ENCODE assay signal across 21 mouse cellular contexts in the genomic region with DNA sequence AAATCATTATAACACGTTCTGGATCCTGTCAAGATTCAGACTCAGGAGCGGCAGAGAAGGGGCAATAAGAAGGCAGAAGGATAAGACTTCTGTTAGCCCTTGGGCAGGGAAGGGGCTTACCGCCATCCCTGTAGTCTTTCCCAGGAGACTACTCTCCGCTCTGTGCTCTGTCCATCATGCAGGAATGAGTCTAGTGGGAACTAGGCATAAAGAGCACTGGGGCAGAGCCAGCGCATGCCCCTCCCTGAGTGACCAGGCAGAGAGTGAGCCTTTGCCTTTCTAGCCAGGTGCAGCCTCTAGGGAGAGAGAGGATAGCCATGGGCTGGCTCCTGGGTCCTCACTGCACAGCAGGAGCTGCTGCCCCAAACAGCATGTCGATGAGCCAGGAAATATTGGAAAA. TPM values are rescaled to one million over a fixed set of nuclear protein-coding genes. Genes with fewer than 3 reads are reported as not detected.
DNase-seq lines count a peak whose midpoint lies in the region; ATAC-seq lines count a peak whose summit lies in the region.
"Had no signal": no experiment of that assay in that cellular context is flagged by ENCODE, and none has a peak within 500 bp of the region (broad histone marks: within the 10 kb centered on the region; RNA-seq: fewer than 3 reads in every experiment).

No protein-coding gene starts in this region.

- no peak overlapping the region for H3K4me3 ChIP-seq in forebrain, embryonic 14.5 days (ENCODE audit: low read depth, low read length)
- H3K4me3 ChIP-seq in hindbrain, embryonic 10.5 days, result no peak overlapping the region
- no peak overlapping the region for H3K4me3 ChIP-seq in midbrain, embryonic 11.5 days (ENCODE audit: low read depth, low read length)
- no peak overlapping the region for H3K4me3 ChIP-seq in neural tube, embryonic 14.5 days (ENCODE audit: low read depth, low read length)
- H3K4me3 ChIP-seq: embryonic facial prominence, embryonic 13.5 days; heart, embryonic 10.5 days; limb, embryonic 10.5 days; liver, embryonic 13.5 days; megakaryocyte, embryonic 14.5 days had no signal

- no peaks in the 10 kb centered on the region for H3K9me3 ChIP-seq in forebrain, embryonic 14.5 days (replicated peaks; ENCODE audit: control insufficient read depth, low read length)
- H3K9me3 ChIP-seq in hindbrain, embryonic 10.5 days, result no peaks in the 10 kb centered on the region
- no peaks in the 10 kb centered on the region for H3K9me3 ChIP-seq in midbrain, embryonic 11.5 days (ENCODE audit: control insufficient read depth, low read length)
- H3K9me3 ChIP-seq in neural tube, embryonic 14.5 days (ENCODE audit: control insufficient read depth, low read length), result no peaks in the 10 kb centered on the region
- H3K9me3 ChIP-seq: embryonic facial prominence, embryonic 13.5 days; heart, embryonic 10.5 days; limb, embryonic 10.5 days; liver, embryonic 13.5 days; megakaryocyte, embryonic 14.5 days had no signal

- no peaks in the 10 kb centered on the region for H3K27me3 ChIP-seq in forebrain, embryonic 14.5 days (replicated peaks; ENCODE audit: control insufficient read depth, insufficient read depth, low read length)
- H3K27me3 ChIP-seq in hindbrain, embryonic 10.5 days (ENCODE audit: insufficient read depth, poor library complexity, severe bottlenecking), result no peaks in the 10 kb centered on the region
- H3K27me3 ChIP-seq in midbrain, embryonic 11.5 days (ENCODE audit: control insufficient read depth, insufficient read depth, low read length), result no peaks in the 10 kb centered on the region
- no peaks in the 10 kb centered on the region for H3K27me3 ChIP-seq in neural tube, embryonic 14.5 days (ENCODE audit: control insufficient read depth, insufficient read depth, low read length)
- H3K27me3 ChIP-seq: embryonic facial prominence, embryonic 13.5 days; liver, embryonic 13.5 days; megakaryocyte, embryonic 14.5 days had no signal

- H3K27ac ChIP-seq in forebrain, embryonic 14.5 days (ENCODE audit: low read depth, low read length), result peak overlapping the region; percentile 82
- peak overlapping the region; percentile 62; the same call in 1 of the 2 replicates for H3K27ac ChIP-seq in hindbrain, embryonic 10.5 days
- peak overlapping the region; percentile 41; the same call in 1 of the 2 replicates for H3K27ac ChIP-seq in midbrain, embryonic 11.5 days (ENCODE audit: low read depth, low read length)
- H3K27ac ChIP-seq in neural tube, embryonic 14.5 days (ENCODE audit: low read depth, low read length), result peak overlapping the region; percentile 68
- H3K27ac ChIP-seq: embryonic facial prominence, embryonic 13.5 days; heart, embryonic 10.5 days; limb, embryonic 10.5 days; liver, embryonic 13.5 days; stomach, postnatal 0 days had no signal

- no peak overlapping the region; the same call in 1 of the 2 replicates for H3K9ac ChIP-seq in forebrain, embryonic 14.5 days (ENCODE audit: low read length)
- no peak overlapping the region for H3K9ac ChIP-seq in midbrain, embryonic 11.5 days (ENCODE audit: low read length)
- 0 out of 2 replicates have a peak overlapping the region, but pooled peaks have one; percentile 4 for H3K9ac ChIP-seq in neural tube, embryonic 14.5 days (replicated peaks; ENCODE audit: low read depth, low read length)
- H3K9ac ChIP-seq: embryonic facial prominence, embryonic 13.5 days; liver, embryonic 13.5 days had no signal

- H3K4me1 ChIP-seq in forebrain, embryonic 14.5 days (ENCODE audit: control insufficient read depth, insufficient read depth, low read length), result peaks cover 12% of the 10 kb centered on the region; the same call in 1 of the 2 replicates
- peaks cover 33% of the 10 kb centered on the region for H3K4me1 ChIP-seq in hindbrain, embryonic 10.5 days (replicated peaks)
- peaks cover 7% of the 10 kb centered on the region; the same call in 1 of the 2 replicates for H3K4me1 ChIP-seq in midbrain, embryonic 11.5 days (ENCODE audit: control insufficient read depth, insufficient read depth, low read length)
- peaks cover 12% of the 10 kb centered on the region for H3K4me1 ChIP-seq in neural tube, embryonic 14.5 days (ENCODE audit: control insufficient read depth, insufficient read depth, low read length)
- H3K4me1 ChIP-seq: embryonic facial prominence, embryonic 13.5 days; liver, embryonic 13.5 days; megakaryocyte, embryonic 14.5 days had no signal

- DNase-seq in forebrain, embryonic 14.5 days (ENCODE audit: low spot score), result no peak
- no peak for DNase-seq in hindbrain, embryonic 10.5 days (ENCODE audit: low spot score)
- peak; percentile 53 for DNase-seq in midbrain, embryonic 11.5 days (ENCODE audit: low spot score, missing footprints)
- DNase-seq in heart, adult 9 months (ENCODE audit: low spot score in 2 of 2), result no peak
- no peak for DNase-seq in ovary, postnatal 14 days (ENCODE audit: low spot score)
- DNase-seq in thymus, postnatal 4 days, result no peak
- DNase-seq: adrenal gland, adult 2 months; cerebellum, adult 11-12 months; gastrocnemius, postnatal 25 days; heart, postnatal 14 days; kidney, postnatal 10 days; liver, embryonic 13.5 days had no signal

- ATAC-seq in forebrain, embryonic 14.5 days, result peak; percentile 37; the same call in 1 of the 2 replicates
- no peak for ATAC-seq in midbrain, embryonic 11.5 days (ENCODE audit: low FRiP score)
- ATAC-seq in neural tube, embryonic 14.5 days (ENCODE audit: low read depth), result peak; percentile 29; the same call in 1 of the 2 replicates
- ATAC-seq: CD4-positive, CD25-positive, alpha-beta regulatory T cell, adult 4 months; intestine, postnatal 0 days had no signal

- H3K36me3 ChIP-seq in forebrain, embryonic 14.5 days (ENCODE audit: control insufficient read depth, insufficient read depth, low read length), result peaks cover 26% of the 10 kb centered on the region
- peaks cover 44% of the 10 kb centered on the region for H3K36me3 ChIP-seq in hindbrain, embryonic 10.5 days
- 0 out of 2 replicates have a peak, but pooled peaks cover 3% of the 10 kb centered on the region for H3K36me3 ChIP-seq in midbrain, embryonic 11.5 days (ENCODE audit: control insufficient read depth, insufficient read depth, low read length)
- H3K36me3 ChIP-seq in neural tube, embryonic 14.5 days (ENCODE audit: control insufficient read depth, insufficient read depth, low read length), result peaks cover 14% of the 10 kb centered on the region

- no peak overlapping the region for H3K4me2 ChIP-seq in forebrain, embryonic 14.5 days (ENCODE audit: low read length)
- no peak overlapping the region for H3K4me2 ChIP-seq in midbrain, embryonic 11.5 days
- no peak overlapping the region for H3K4me2 ChIP-seq in neural tube, embryonic 14.5 days (ENCODE audit: low read depth, low read length)
- H3K4me2 ChIP-seq: embryonic facial prominence, embryonic 13.5 days; liver, embryonic 13.5 days had no signal

- 75% methylated on average over 6 of the region's 6 CpGs for WGBS in forebrain, embryonic 14.5 days
- 76% methylated on average over 6 of the region's 6 CpGs for WGBS in hindbrain, embryonic 10.5 days
- 78% methylated on average over 6 of the region's 6 CpGs for WGBS in midbrain, embryonic 11.5 days
- 46% methylated on average over 6 of the region's 6 CpGs for WGBS in neural tube, embryonic 14.5 days

RNA-seq across cellular contexts. Expression of a gene that starts 9.0 kb away (rescaled TPM):
- 6.7 and 10.4 TPM in 2 replicates for polyA plus RNA-seq in forebrain, embryonic 14.5 days (2014; fragmentation: Nextera tagmentation; extraction: Ambion mirVana)
- polyA plus RNA-seq in hindbrain, embryonic 10.5 days (2016; fragmentation: Nextera tagmentation; extraction: Ambion mirVana), result 21.5 and 25.9 TPM in 2 replicates
- polyA plus RNA-seq in midbrain, embryonic 11.5 days (2014; fragmentation: Nextera tagmentation; extraction: Ambion mirVana), result 15.5 and 16.4 TPM in 2 replicates
- polyA plus RNA-seq in neural tube, embryonic 14.5 days (2014; fragmentation: Nextera tagmentation; extraction: Ambion mirVana), result 4.9 and 7.5 TPM in 2 replicates
- polyA plus RNA-seq: adrenal gland, adult 2 months; CD4-positive, CD25-positive, alpha-beta regulatory T cell, adult 4 months; intestine, postnatal 0 days; limb, embryonic 10.5 days; liver, embryonic 13.5 days; lung, embryonic 16.5 days; stomach, postnatal 0 days had no signal

RNA-seq across cellular contexts. Expression of a gene that starts 20.9 kb away (rescaled TPM):
- 41.3 and 52.1 TPM in 2 replicates for polyA plus RNA-seq in forebrain, embryonic 14.5 days (2014; fragmentation: Nextera tagmentation; extraction: Ambion mirVana)
- 31.3 and 31.6 TPM in 2 replicates for polyA plus RNA-seq in hindbrain, embryonic 10.5 days (2016; fragmentation: Nextera tagmentation; extraction: Ambion mirVana)
- 24.6 and 27.1 TPM in 2 replicates for polyA plus RNA-seq in midbrain, embryonic 11.5 days (2014; fragmentation: Nextera tagmentation; extraction: Ambion mirVana)
- polyA plus RNA-seq in neural tube, embryonic 14.5 days (2014; fragmentation: Nextera tagmentation; extraction: Ambion mirVana), result 62.2 and 67.2 TPM in 2 replicates

RNA-seq across cellular contexts. Expression of a gene that starts 38.5 kb away (rescaled TPM):
- not detected in 2 replicates for polyA plus RNA-seq in forebrain, embryonic 14.5 days (2014; fragmentation: Nextera tagmentation; extraction: Ambion mirVana)
- polyA plus RNA-seq in hindbrain, embryonic 10.5 days (2016; fragmentation: Nextera tagmentation; extraction: Ambion mirVana), result not detected in 2 replicates
- polyA plus RNA-seq in midbrain, embryonic 11.5 days (2014; fragmentation: Nextera tagmentation; extraction: Ambion mirVana), result not detected in 2 replicates
- polyA plus RNA-seq in neural tube, embryonic 14.5 days (2014; fragmentation: Nextera tagmentation; extraction: Ambion mirVana), result not detected in 2 replicates
- polyA plus RNA-seq: adrenal gland, adult 2 months; CD4-positive, CD25-positive, alpha-beta regulatory T cell, adult 4 months; embryonic facial prominence, embryonic 13.5 days; heart, embryonic 10.5 days; intestine, postnatal 0 days; limb, embryonic 10.5 days; liver, embryonic 13.5 days; lung, embryonic 16.5 days; stomach, postnatal 0 days had no signal
